Mouse (Mus musculus) adrenal gland, postnatal 25 days (tissue): ENCODE data around the gene Spc24. TPM values are rescaled to one million over a fixed set of nuclear protein-coding genes. Genes with fewer than 3 reads are reported as not detected.

Source experiments
- DNase-seq: peaks from one replicate; pipeline ENCODE4 v3.0.0; 2021; ENCODE audit warnings: mixed read lengths
- total RNA-seq: library from RNA; stranded (reverse); gene quantifications from 2 replicates; pipeline ENCODE4 v1.2.3, GENCODE M21; 2021

Spc24 gene
- total RNA-seq, 1 experiment from 2014 or later: 5.6 TPM

DNA sequence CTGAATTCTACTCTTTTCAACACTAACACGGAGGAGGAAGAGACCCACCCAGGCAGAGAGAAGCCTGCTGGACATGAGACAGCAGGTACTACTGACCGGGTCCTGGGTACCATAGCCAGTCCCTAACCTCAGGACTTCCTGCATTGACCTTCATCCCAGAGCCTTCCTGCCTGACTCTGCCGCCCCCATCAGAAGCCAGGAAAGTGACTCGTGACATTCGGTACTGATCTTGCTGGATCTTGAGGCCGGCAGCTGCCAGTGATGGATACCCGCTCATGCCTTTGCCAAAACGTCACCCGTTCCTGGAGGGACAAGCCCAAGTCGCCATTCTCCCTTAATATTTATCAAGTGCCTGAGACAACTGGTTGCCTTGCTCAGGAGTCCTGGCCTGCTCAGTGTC lies 11.6 kb downstream of the Spc24 start:
- no peak for DNase-seq

- peak; percentile 74 for DNase-seq
Measured at GRCm38 (mm10) chr9:21748033-21748432, 12.1 kb downstream of the Spc24 start.

GRCm38 (mm10) chr9:21747238-21747774 lies 12.8 kb downstream of the Spc24 start:
- no peak for DNase-seq

DNA sequence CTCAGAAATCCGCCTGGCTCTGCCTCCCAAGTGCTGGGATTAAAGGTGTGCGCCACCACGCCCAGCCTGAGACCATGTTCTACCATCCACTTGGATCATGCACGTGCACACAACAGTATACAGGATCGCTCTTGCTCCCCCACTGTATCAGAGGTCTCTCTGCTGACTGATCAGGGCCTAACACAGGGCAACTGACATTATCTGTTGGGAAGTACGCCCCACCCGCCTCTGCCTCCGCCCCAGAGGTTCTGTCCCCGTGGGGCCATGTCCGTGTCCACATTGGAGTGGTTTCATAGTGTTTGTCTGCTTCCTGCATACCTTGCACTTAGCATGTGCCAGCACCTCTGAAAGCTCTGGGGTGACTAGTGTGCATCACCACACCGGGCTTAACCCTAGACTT lies 18.6 kb downstream of the Spc24 start:
- no peak for DNase-seq

- DNase-seq: no peak
Measured at GRCm38 (mm10) chr9:21740427-21740826, 19.7 kb downstream of the Spc24 start.

DNA sequence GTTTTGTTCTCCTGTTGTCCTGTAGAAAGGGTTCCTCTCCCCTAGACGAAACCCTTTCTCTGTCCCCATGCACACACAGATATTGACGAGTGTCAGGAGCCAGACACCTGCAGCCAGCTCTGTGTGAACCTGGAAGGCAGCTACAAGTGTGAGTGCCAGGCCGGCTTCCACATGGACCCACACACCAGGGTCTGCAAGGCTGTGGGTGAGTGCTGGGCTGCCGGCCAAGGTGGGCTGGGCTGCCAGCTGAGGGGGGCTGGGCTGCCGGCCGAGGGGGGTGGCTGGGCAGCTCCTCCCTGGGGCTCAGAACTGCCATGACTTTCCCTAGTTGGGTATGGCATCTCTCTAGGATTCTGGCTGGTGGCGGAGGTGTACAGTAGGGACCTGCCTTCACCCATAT lies 21.3 kb downstream of the Spc24 start:
- DNase-seq: no peak

DNA sequence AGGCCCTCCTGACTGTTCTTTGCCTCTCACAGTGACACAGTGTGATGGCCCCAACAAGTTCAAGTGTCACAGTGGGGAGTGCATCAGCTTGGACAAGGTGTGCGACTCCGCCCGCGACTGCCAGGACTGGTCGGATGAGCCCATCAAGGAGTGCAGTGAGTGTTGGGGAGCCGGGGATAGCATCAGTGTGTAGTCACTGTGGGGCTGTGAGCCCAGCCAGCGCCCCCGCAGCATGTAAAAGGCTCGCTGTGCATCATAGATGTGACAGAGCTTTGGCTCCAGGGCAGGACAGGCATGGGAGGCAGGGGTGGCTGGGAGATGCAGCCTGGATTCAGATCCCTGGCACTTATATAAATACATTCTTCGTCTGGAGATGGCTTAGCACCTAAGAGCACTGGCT lies 22.9 kb downstream of the Spc24 start:
- DNase-seq: no peak

- no peak for DNase-seq
Measured at GRCm38 (mm10) chr9:21736580-21736979, 23.5 kb downstream of the Spc24 start.

DNA sequence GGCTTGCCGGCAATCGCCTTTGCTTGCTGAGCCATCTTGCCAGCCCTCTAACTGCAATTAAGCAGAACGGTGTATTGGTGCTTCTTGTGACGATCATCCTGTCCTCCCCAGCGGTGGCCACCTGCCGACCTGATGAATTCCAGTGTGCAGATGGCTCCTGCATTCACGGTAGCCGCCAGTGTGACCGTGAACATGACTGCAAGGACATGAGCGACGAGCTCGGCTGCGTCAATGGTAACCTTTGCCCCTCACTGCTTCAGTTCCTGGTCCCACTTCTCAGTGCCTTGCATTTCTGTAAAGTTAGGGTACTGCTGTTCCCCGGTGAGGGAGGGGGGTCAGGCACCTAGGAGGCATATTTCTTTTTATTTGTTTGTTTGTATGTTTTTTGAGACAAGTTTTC lies 25.0 kb downstream of the Spc24 start:
- no peak for DNase-seq

GRCm38 (mm10) chr9:21733989-21734388 lies 26.1 kb downstream of the Spc24 start:
- no peak for DNase-seq

DNA sequence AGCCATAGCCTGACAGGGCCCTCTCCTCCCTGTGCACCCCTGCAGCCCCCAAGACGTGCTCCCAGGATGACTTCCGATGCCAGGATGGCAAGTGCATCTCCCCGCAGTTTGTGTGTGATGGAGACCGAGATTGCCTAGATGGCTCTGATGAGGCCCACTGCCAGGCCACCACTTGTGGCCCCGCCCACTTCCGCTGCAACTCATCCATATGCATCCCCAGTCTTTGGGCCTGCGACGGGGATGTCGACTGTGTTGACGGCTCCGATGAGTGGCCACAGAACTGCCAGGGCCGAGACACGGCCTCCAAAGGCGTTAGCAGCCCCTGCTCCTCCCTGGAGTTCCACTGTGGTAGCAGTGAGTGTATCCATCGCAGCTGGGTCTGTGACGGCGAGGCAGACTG lies 26.7 kb downstream of the Spc24 start:
- no peak for DNase-seq

- DNase-seq: no peak
Measured at GRCm38 (mm10) chr9:21732288-21732687, 27.8 kb downstream of the Spc24 start.

- DNase-seq: peak; percentile 37
Measured at GRCm38 (mm10) chr9:21729264-21729663, 30.8 kb downstream of the Spc24 start.

DNA sequence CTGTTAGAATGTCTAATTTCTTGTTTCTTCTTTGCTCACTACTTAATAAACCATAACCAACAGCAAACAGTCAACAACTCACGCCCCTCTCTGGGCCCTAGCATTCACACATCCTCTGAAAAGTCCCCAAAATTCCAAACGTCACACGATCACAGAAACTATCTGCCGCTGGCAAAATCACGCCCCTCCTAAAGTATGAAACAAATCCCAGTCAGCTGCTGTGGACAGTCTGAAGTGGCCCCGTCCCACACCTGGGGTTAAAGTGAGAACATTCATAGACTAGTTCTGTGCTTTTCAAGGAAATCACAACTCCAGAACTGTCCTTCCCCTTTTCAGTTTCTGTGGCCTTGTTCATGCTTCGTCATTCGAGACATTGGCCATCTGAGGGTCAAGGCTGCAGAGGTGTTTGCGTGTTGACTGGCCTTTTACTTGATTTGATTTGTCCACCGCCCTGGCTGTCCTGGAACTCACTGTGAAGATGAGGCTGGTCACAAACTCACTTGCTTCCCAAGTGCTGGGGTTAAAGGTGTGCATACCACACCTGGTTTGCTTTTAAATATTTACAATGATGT lies 31.8 kb downstream of the Spc24 start:
- DNase-seq: no peak

DNA sequence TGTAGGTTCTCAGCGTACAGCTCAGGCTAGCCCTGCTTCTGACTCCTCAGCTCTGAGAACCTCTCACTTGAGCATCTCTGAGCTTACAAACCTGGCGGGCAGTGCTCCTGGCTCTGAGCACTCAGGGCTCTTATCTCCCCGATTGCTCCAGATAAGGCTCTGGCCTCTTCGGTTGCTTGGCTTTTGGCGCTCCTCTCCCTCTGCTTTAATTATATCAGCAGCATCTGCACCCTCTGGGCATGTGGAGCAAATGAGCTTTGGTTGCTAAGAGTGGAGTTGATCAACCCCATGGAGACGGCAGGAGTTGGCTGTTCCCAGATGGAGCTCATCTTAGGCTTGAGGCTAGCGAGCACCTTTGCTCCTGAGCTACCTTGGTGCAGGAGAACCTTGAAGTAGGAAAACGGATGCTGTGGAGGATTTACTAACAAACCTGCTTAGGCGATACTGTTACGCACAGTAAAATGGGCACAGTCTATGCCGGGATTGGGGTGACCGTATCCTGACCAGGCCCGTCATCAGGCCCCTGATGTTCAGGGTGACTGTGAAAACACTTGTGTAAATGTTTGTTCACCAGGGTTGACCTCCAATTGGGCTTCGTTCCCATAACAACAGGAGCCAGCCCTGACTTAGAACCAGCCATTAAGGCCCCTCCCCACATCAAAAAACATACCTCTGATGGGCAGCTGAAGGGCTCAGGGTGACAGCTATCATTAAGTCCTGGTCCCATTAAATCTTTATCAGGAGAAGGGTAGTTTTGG lies 33.7 kb downstream of the Spc24 start:
- DNase-seq: no peak

GRCm38 (mm10) chr9:21725224-21726121 lies 34.6 kb downstream of the Spc24 start:
- no peak for DNase-seq

GRCm38 (mm10) chr9:21724147-21724536 lies 36.0 kb downstream of the Spc24 start:
- peak; percentile 94 for DNase-seq

DNA sequence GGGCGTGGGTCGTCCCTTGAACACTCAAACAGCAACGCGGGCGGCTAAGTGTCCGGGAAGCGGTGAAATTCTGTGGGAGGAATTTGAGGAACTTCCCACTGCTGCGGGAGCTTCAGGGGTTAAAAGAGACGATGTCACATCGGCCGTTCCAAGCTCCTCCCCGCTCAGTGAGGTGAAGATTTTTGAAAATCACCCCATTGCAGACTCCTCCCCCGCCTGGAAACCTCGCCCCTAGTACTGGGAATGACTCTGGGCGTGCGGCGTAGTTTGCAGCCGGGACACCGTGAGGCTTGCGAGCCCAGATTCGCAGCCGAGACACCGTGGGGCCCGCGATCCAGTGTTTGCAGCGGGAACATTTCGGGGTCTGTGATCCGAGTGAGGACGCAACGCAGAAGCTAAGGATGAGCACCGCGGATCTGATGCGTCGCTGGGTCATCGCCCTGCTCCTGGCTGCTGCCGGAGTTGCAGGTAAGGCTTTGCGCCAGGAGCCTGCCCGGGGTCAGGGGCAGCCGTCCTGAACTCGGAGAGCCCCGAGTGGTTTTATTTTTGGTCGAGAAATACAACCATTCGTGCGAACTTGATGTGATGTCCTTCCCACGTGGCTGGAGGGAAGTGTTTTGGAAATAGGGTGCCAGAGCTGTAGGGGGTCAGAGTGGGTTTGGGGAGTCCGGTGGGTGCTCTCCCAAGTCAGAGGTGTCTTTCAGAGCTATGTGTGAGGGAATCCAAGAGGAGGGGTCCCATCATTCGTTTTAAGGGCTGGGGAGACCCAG lies 36.5 kb downstream of the Spc24 start, which contains the start of gene Ldlr:
Gene Ldlr (plus strand): TSS at position 107 of the 770 bp plus-strand sequence.
- peak; percentile 85 for DNase-seq

GRCm38 (mm10) chr9:21721036-21721435 lies 39.1 kb downstream of the Spc24 start:
- no peak for DNase-seq

DNA sequence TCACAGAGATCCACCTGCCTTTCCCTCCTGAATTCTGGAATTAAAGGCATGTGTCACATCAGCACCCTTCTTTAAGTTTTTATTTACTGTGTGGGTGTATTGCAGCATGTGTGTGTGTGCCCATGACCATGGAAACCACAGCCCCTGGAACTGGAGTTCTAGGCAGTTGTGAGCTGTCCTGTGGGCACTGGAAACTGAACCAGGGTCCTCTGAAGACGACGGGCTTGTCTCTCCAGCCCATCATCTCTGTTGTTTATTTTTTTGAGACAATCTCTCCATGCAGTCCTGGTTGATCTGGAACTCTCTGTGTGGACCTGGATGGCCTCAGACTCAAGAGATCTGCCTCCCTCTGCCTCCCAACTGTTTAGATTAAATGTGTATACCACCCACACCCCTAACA lies 43.1 kb downstream of the Spc24 start:
- DNase-seq: no peak

- DNase-seq: peak; percentile 35
Measured at GRCm38 (mm10) chr9:21715298-21715697, 44.8 kb downstream of the Spc24 start.

GRCm38 (mm10) chr9:21709340-21709739 lies 50.8 kb downstream of the Spc24 start:
- no peak for DNase-seq
